Mouse (Mus musculus) erythroblast, embryonic 14.5 days (primary cell): ENCODE results near the gene Tle6.

Source experiments
- GATA1 ChIP-seq: IDR thresholded peaks from 2 replicates; pipeline ENCODE4 v1.6.1; 2012; ENCODE audit warnings: low read length, inconsistent platforms, mixed read lengths
- TAL1 ChIP-seq: IDR thresholded peaks from 3 replicates; pipeline ENCODE4 v1.6.1; 2012; ENCODE audit warnings: low read length, inconsistent platforms, mixed read lengths

DNA sequence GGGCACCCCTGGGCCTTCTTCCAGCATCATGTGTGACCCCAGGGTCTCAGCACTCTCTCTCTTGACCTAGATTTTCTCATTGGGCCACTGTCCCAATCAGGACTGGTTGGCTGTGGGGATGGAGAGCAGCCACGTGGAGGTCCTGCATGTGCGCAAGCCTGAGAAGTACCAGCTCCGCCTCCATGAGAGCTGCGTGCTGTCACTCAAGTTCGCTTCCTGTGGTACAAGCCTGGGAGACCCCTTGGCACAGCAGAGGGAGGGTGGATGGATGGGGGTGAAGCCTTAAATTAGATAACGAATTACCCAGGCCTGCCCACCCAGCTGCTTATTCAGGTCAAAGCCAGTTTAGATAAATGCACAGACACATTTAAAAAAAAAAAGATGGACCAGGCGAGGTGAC is 12.1 kb downstream of the Tle6 start:
- no peak for TF ChIP-seq TAL1
- no peak for TF ChIP-seq GATA1
